Mouse (Mus musculus) midbrain, embryonic 11.5 days (tissue): ENCODE results near the gene Rgs6. TPM values are rescaled to one million over a fixed set of nuclear protein-coding genes. Genes with fewer than 3 reads are reported as not detected.

ENCODE experiments used
- ATAC-seq: fragments of 200-750 bp; cut with Nextera tagmentation; 2 replicates; pipeline ENCODE4 v1.8.0; 2017; ENCODE audit warnings: moderate TSS enrichment, moderate library complexity; ENCODE audit not compliant: low FRiP score
- DNase-seq: peaks from one replicate; pipeline ENCODE4 v3.0.0; 2015; ENCODE audit warnings: low spot score; ENCODE audit errors: missing footprints
- H3K27ac ChIP-seq: fragments of 300-500 bp; sonication (generic); 2 replicates; pipeline ENCODE4 v1.5.1; 2014; ENCODE audit warnings: low read depth, low read length
- H3K27me3 ChIP-seq: fragments of 300-500 bp; sonication (generic); 2 replicates; pipeline ENCODE4 v1.6.1; 2014; ENCODE audit warnings: mild to moderate bottlenecking, low read length, moderate library complexity, mixed read lengths; ENCODE audit not compliant: control insufficient read depth, insufficient read depth
- H3K36me3 ChIP-seq: fragments of 300-500 bp; sonication (generic); 2 replicates; pipeline ENCODE4 v1.6.1; 2014; ENCODE audit warnings: mild to moderate bottlenecking, low read length, moderate library complexity, mixed read lengths; ENCODE audit not compliant: control insufficient read depth, insufficient read depth
- H3K4me1 ChIP-seq: fragments of 300-500 bp; sonication (generic); 2 replicates; pipeline ENCODE4 v1.6.1; 2014; ENCODE audit warnings: low read length; ENCODE audit not compliant: control insufficient read depth, insufficient read depth
- H3K4me2 ChIP-seq: fragments of 300-500 bp; sonication (generic); 2 replicates; pipeline ENCODE4 v1.6.1; 2014; ENCODE audit warnings: mild to moderate bottlenecking, moderate library complexity
- H3K4me3 ChIP-seq: fragments of 300-500 bp; sonication (generic); 2 replicates; pipeline ENCODE4 v1.5.1; 2014; ENCODE audit warnings: low read depth, low read length
- H3K9ac ChIP-seq: fragments of 300-500 bp; sonication (generic); 2 replicates; pipeline ENCODE4 v1.6.1; 2014; ENCODE audit warnings: low read length
- H3K9me3 ChIP-seq: fragments of 300-500 bp; sonication (generic); 2 replicates; pipeline ENCODE4 v1.6.1; 2016; ENCODE audit warnings: low read length; ENCODE audit not compliant: control insufficient read depth
- WGBS: fragments of 180-500 bp; shearing (Covaris S2); extraction: QIAGEN DNeasy Blood & Tissue Kit; methylation state at CpG from one replicate; pipeline ENCODE4 v1.1.7; 2014; 5-methylcytosine and 5-hydroxymethylcytosine counted together
- polyA plus RNA-seq: library from polyadenylated mRNA; unstranded; fragments of >200 nt; fragmentation: Nextera tagmentation; extraction: Ambion mirVana; gene quantifications from 2 replicates; pipeline ENCODE4 v1.2.1, GENCODE M21; 2014

The Rgs6 gene
- polyA plus RNA-seq, 1 experiment from 2014 or later, result 0.64 TPM

- Histone ChIP-seq H3K4me2 (peak overlapping the region; percentile 92), H3K27ac (no peak overlapping the region), H3K27me3 (peaks cover 26% of the 10 kb centered on the region), H3K4me1 (peaks cover 7% of the 10 kb centered on the region), H3K36me3 (no peaks in the 10 kb centered on the region), H3K9me3 (no peaks in the 10 kb centered on the region), H3K4me3 (peak overlapping the region; percentile 65), H3K9ac (peak overlapping the region; percentile 66)
- WGBS, result under 1% methylated on average over 80 of the region's 86 CpGs
- DNase-seq (peak; percentile 94), ATAC-seq (peak; percentile 82)
Observed at GRCm38 (mm10) chr12:82616813-82617681, 29.0 kb downstream of the Rgs6 start.

GRCm38 (mm10) chr12:82617682-82618370 is 29.7 kb downstream of the Rgs6 start:
- ATAC-seq (no peak), DNase-seq (peak; percentile 90)
- peaks cover 26% of the 10 kb centered on the region for H3K27me3 ChIP-seq

GRCm38 (mm10) chr12:82640441-82640840 is 52.3 kb downstream of the Rgs6 start:
- no peak for DNase-seq
- H3K4me3 ChIP-seq, result no peak overlapping the region
- no peaks in the 10 kb centered on the region for H3K4me1 ChIP-seq
- H3K27me3 ChIP-seq, result no peaks in the 10 kb centered on the region
- H3K27ac ChIP-seq, result no peak overlapping the region
- no peaks in the 10 kb centered on the region for H3K36me3 ChIP-seq
- H3K9me3 ChIP-seq, result no peaks in the 10 kb centered on the region
- 89% methylated on average over 10 of the region's 10 CpGs for WGBS
- ATAC-seq, result no peak
- no peak overlapping the region for H3K4me2 ChIP-seq
- no peak overlapping the region for H3K9ac ChIP-seq

More at GRCm38 (mm10) chr12:82617682-82618370, 29.7 kb downstream of the Rgs6 start:
- no peaks in the 10 kb centered on the region for H3K9me3 ChIP-seq
- no peak overlapping the region for H3K9ac ChIP-seq
- peak overlapping the region; percentile 92 for H3K4me2 ChIP-seq
- no peaks in the 10 kb centered on the region for H3K36me3 ChIP-seq
- H3K4me1 ChIP-seq, result peaks cover 7% of the 10 kb centered on the region
- H3K4me3 ChIP-seq, result peak overlapping the region; percentile 65
- 21% methylated on average over 20 of the region's 20 CpGs for WGBS
- no peak overlapping the region for H3K27ac ChIP-seq

GRCm38 (mm10) chr12:82647876-82648275 is 59.8 kb downstream of the Rgs6 start:
- Histone ChIP-seq H3K9me3 (no peaks in the 10 kb centered on the region), H3K4me1 (no peaks in the 10 kb centered on the region), H3K4me3 (no peak overlapping the region), H3K9ac (no peak overlapping the region), H3K36me3 (no peaks in the 10 kb centered on the region), H3K27me3 (no peaks in the 10 kb centered on the region), H3K4me2 (no peak overlapping the region), H3K27ac (no peak overlapping the region)
- DNase-seq (no peak), ATAC-seq (no peak)
- WGBS, result 89% methylated on average over 4 of the region's 4 CpGs

GRCm38 (mm10) chr12:82649991-82650390 is 61.9 kb downstream of the Rgs6 start:
- Histone ChIP-seq H3K27me3 (no peaks in the 10 kb centered on the region), H3K4me3 (no peak overlapping the region), H3K4me2 (no peak overlapping the region), H3K27ac (no peak overlapping the region), H3K4me1 (no peaks in the 10 kb centered on the region), H3K9me3 (no peaks in the 10 kb centered on the region), H3K9ac (no peak overlapping the region), H3K36me3 (no peaks in the 10 kb centered on the region)
- no peak for DNase-seq
- 75% methylated on average over 5 of the region's 5 CpGs for WGBS
- ATAC-seq, result no peak

- H3K4me3 ChIP-seq, result no peak overlapping the region
- no peak for ATAC-seq
- no peak for DNase-seq
- H3K27me3 ChIP-seq, result no peaks in the 10 kb centered on the region
- no peak overlapping the region for H3K27ac ChIP-seq
- no peak overlapping the region for H3K9ac ChIP-seq
- no peaks in the 10 kb centered on the region for H3K36me3 ChIP-seq
- no peaks in the 10 kb centered on the region for H3K9me3 ChIP-seq
- 85% methylated on average over 7 of the region's 7 CpGs for WGBS
- no peaks in the 10 kb centered on the region for H3K4me1 ChIP-seq
- no peak overlapping the region for H3K4me2 ChIP-seq
Observed at GRCm38 (mm10) chr12:82664598-82664997, 76.5 kb downstream of the Rgs6 start.

- H3K4me3 ChIP-seq, result no peak overlapping the region
- no peak overlapping the region for H3K9ac ChIP-seq
- no peak overlapping the region for H3K27ac ChIP-seq
- H3K9me3 ChIP-seq, result no peaks in the 10 kb centered on the region
- H3K27me3 ChIP-seq, result no peaks in the 10 kb centered on the region
- no peaks in the 10 kb centered on the region for H3K36me3 ChIP-seq
- H3K4me2 ChIP-seq, result no peak overlapping the region
- DNase-seq (no peak), ATAC-seq (no peak)
- WGBS, result 77% methylated on average over 3 of the region's 3 CpGs
- no peaks in the 10 kb centered on the region for H3K4me1 ChIP-seq
Observed at GRCm38 (mm10) chr12:82667441-82667840, 79.3 kb downstream of the Rgs6 start.

- H3K4me3 ChIP-seq, result no peak overlapping the region
- no peak for ATAC-seq
- H3K4me1 ChIP-seq, result no peaks in the 10 kb centered on the region
- no peak overlapping the region for H3K4me2 ChIP-seq
- WGBS, result 86% methylated on average over 4 of the region's 4 CpGs
- H3K36me3 ChIP-seq, result no peaks in the 10 kb centered on the region
- no peak overlapping the region for H3K27ac ChIP-seq
- no peaks in the 10 kb centered on the region for H3K27me3 ChIP-seq
- no peak overlapping the region for H3K9ac ChIP-seq
- no peak for DNase-seq
- no peaks in the 10 kb centered on the region for H3K9me3 ChIP-seq
Observed at GRCm38 (mm10) chr12:82670201-82670737, 82.2 kb downstream of the Rgs6 start.

- no peak for DNase-seq
- ATAC-seq, result no peak
- 81% methylated on average over 5 of the region's 5 CpGs for WGBS
Observed at GRCm38 (mm10) chr12:82671591-82671990, 83.5 kb downstream of the Rgs6 start.

More at GRCm38 (mm10) chr12:82671591-82671990, 83.5 kb downstream of the Rgs6 start:
- Histone ChIP-seq H3K9me3 (no peaks in the 10 kb centered on the region), H3K4me1 (no peaks in the 10 kb centered on the region), H3K4me2 (no peak overlapping the region), H3K27me3 (no peaks in the 10 kb centered on the region), H3K4me3 (no peak overlapping the region), H3K9ac (no peak overlapping the region), H3K27ac (no peak overlapping the region), H3K36me3 (no peaks in the 10 kb centered on the region)
